Mouse (Mus musculus) limb, embryonic 12.5 days (tissue): ENCODE data around the gene Zzef1. TPM values are rescaled to one million over a fixed set of nuclear protein-coding genes. Genes with fewer than 3 reads are reported as not detected.
"Not testable (repeated sequence)": the region's sequence is repeated elsewhere in the genome, so short reads cannot be mapped to it uniquely, and the experiment has no call there.

Experiments used
- ATAC-seq: fragments of 200-750 bp; cut with Nextera tagmentation; 2 replicates; pipeline ENCODE4 v1.8.0; 2017; ENCODE audit warnings: low read depth, moderate TSS enrichment; ENCODE audit not compliant: insufficient number of reproducible peaks, insufficient read depth, low FRiP score, low TSS enrichment
- H3K27ac ChIP-seq: fragments of 300-500 bp; sonication (generic); 2 replicates; pipeline ENCODE4 v1.5.1; 2016; ENCODE audit warnings: mild to moderate bottlenecking, moderate library complexity
- H3K27me3 ChIP-seq: fragments of 300-500 bp; sonication (generic); 2 replicates; pipeline ENCODE4 v1.6.1; 2016; ENCODE audit warnings: mild to moderate bottlenecking, moderate library complexity
- H3K36me3 ChIP-seq: fragments of 300-500 bp; sonication (generic); 2 replicates; pipeline ENCODE4 v1.6.1; 2016; ENCODE audit warnings: mild to moderate bottlenecking, moderate library complexity
- H3K4me1 ChIP-seq: fragments of 300-500 bp; sonication (generic); replicated peaks from 2 replicates; pipeline ENCODE4 v1.6.1; 2016
- H3K4me2 ChIP-seq: fragments of 300-500 bp; sonication (generic); 2 replicates; pipeline ENCODE4 v1.6.1; 2016; ENCODE audit warnings: mild to moderate bottlenecking, moderate library complexity
- H3K4me3 ChIP-seq: fragments of 300-500 bp; sonication (generic); replicated peaks from 2 replicates; pipeline ENCODE4 v1.5.1; 2016; ENCODE audit warnings: mild to moderate bottlenecking
- H3K9ac ChIP-seq: fragments of 300-500 bp; sonication (generic); replicated peaks from 2 replicates; pipeline ENCODE4 v1.6.1; 2016; ENCODE audit warnings: mild to moderate bottlenecking, moderate library complexity
- H3K9me3 ChIP-seq: fragments of 300-500 bp; sonication (generic); 2 replicates; pipeline ENCODE4 v1.6.1; 2016; ENCODE audit warnings: mild to moderate bottlenecking, moderate library complexity
- WGBS: fragments of 180-500 bp; shearing (Covaris S2); methylation state at CpG from one replicate; pipeline ENCODE4 v1.1.7; 2016; 5-methylcytosine and 5-hydroxymethylcytosine counted together
- polyA plus RNA-seq: library from polyadenylated mRNA; unstranded; fragments of >200 nt; fragmentation: Nextera tagmentation; extraction: Ambion mirVana; gene quantifications from 2 replicates; pipeline ENCODE4 v1.2.1, GENCODE M21; 2016

Zzef1 gene
- 7.9 and 8.6 TPM in 2 replicates for polyA plus RNA-seq

DNA sequence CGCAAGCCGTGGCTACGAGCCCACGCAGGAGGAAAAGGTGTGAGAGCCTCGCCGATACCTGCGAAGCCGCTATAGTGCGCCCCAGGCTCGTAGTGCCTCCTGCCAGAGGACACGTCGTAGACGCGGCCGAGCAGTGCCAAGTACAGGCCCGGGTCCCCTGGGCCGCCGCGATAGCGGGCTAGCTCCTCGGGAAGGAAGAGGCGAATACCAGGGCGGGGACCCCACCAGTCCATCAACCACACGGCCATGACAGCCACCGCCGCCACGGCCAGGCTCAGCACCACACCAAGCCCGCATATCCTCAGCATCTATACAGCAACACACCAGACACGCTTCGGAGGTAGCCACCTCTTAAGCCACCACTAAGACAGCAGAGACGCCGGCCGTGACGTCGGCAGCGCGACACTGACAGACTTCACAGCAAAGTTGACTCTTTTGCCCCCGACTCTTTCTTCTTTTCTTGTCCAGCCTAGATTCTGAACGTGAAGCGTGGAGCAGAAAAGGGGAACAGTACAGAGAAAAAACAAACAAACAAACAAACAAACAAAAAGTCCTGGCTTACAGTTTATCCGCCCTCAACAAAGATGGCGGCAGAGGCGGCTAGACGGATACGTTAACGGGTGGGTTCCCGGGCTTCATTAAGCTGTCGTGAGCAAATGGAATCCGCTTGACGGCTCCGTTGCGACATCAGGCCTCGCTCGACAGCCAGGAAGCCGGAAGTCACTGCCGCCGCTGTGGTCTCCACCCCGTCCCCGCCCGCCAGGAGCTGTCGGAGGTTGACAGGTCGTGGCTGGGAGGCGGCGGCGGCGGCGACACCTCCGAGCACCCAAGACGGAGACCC, at the start of gene Zzef1, which contains the start of gene Cyb5d2:
Zzef1 (plus strand) TSS at position 772 of the 841 bp plus-strand sequence.
Cyb5d2 (minus strand) TSS at position 688 of the 841 bp plus-strand sequence.
- Histone ChIP-seq H3K4me2 (peak within 1 kb of the TSS; percentile 87), H3K27ac (peak within 1 kb of the TSS; percentile 87), H3K9ac (peak within 1 kb of the TSS; percentile 80), H3K27me3 (no peaks in the 10 kb centered on the region), H3K4me3 (peak within 1 kb of the TSS; percentile 88), H3K9me3 (no peaks in the 10 kb centered on the region), H3K4me1 (peaks cover 5% of the 10 kb centered on the region), H3K36me3 (no peaks in the 10 kb centered on the region)
- peak; percentile 91 for ATAC-seq
- WGBS: under 1% methylated on average over 69 of the region's 69 CpGs

DNA sequence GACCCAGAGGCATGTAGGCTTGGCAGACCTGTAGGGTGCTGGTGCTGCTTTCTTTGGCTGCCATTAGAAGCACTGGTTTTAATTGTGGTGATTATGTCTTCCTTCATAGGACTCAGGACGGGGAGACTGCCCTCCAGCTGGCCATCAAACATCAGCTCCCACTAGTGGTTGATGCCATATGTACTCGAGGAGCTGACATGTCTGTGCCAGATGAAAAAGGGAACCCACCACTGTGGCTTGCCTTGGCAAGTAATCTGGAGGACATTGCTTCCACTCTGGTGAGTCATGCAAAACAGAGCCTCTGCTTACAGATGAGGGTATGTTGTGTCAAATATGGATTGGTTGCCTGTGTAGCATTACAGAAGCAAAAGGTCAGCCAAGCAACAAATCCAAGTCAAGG, 44.1 kb upstream of the Zzef1 start:
- Histone ChIP-seq H3K27ac (no peak overlapping the region), H3K9me3 (no peaks in the 10 kb centered on the region), H3K4me2 (no peak overlapping the region), H3K36me3 (peaks cover 99% of the 10 kb centered on the region), H3K9ac (no peak overlapping the region), H3K27me3 (no peaks in the 10 kb centered on the region), H3K4me1 (no peaks in the 10 kb centered on the region), H3K4me3 (no peak overlapping the region)
- ATAC-seq: no peak
- WGBS: 47% methylated on average over 2 of the region's 2 CpGs

DNA sequence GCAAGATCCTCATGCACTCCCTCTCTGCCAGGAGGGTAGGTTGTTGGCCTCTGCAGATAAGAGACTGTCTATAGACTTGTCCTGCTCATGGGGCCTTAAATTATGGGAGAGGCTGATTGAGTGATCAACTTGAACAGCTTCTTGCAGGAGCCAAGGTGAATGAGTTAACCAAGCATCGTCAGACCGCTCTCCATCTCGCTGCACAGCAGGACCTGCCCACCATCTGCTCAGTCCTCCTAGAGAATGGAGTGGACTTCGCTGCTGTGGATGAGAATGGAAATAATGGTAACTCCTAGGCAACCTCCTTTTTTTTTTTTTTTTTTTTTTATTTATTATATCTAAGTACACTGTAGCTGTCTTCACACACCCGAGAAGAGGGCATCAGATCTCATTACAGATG, 37.7 kb upstream of the Zzef1 start:
- no peak for ATAC-seq
- 94% methylated on average over 5 of the region's 5 CpGs for WGBS
- Histone ChIP-seq H3K27me3 (no peaks in the 10 kb centered on the region), H3K4me1 (no peaks in the 10 kb centered on the region), H3K4me3 (no peak overlapping the region), H3K36me3 (peaks cover 99% of the 10 kb centered on the region), H3K4me2 (no peak overlapping the region), H3K9me3 (no peaks in the 10 kb centered on the region), H3K9ac (no peak overlapping the region), H3K27ac (no peak overlapping the region)

DNA sequence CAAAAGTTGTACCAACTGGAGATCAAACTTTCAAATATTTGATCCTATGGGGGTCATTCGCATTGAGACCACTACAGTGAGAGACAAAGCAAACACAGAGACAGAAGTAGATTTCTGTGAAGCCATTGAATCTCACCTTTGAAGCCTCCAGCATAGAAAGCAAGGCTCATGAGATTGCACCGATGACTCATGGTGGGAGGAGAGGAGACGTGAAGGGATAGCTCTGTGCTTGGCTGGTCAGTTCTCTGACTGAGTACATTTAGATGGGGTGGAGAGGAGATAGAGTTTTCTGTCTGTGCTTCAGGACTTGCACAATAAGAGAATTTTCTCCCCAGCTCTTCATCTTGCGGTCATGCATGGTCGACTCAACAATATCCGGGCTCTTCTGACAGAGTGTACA, 36.4 kb upstream of the Zzef1 start:
- Histone ChIP-seq H3K4me3 (no peak overlapping the region), H3K27me3 (no peaks in the 10 kb centered on the region), H3K9me3 (no peaks in the 10 kb centered on the region), H3K4me2 (no peak overlapping the region), H3K36me3 (peaks cover 99% of the 10 kb centered on the region), H3K4me1 (no peaks in the 10 kb centered on the region), H3K27ac (no peak overlapping the region), H3K9ac (no peak overlapping the region)
- WGBS: 94% methylated on average over 6 of the region's 6 CpGs
- ATAC-seq: no peak

DNA sequence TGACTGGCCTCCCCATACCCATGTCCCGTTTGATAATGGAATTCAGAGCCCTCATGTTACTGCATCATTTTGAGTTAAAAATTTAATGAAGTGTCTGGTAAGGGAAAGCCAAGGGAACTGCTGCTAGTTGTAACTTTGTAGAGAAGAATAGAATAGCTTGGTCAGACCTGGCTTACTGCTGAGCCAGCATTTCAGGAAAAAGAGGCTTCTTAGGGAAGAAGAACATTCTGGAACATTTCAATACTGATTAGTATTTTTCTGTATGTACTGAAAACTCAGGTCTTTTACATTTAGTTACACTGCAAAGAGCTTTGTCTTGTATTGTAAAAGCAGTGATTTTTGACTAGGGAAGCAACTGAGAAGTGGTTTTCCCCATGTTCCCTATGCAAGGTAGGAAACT, 35.2 kb upstream of the Zzef1 start:
- Histone ChIP-seq H3K36me3 (peaks cover 89% of the 10 kb centered on the region), H3K4me3 (no peak overlapping the region), H3K4me1 (no peaks in the 10 kb centered on the region), H3K27ac (no peak overlapping the region), H3K9me3 (no peaks in the 10 kb centered on the region), H3K4me2 (no peak overlapping the region), H3K27me3 (no peaks in the 10 kb centered on the region), H3K9ac (no peak overlapping the region)
- no peak for ATAC-seq
- 88% methylated on average over 1 of the region's 1 CpGs for WGBS

DNA sequence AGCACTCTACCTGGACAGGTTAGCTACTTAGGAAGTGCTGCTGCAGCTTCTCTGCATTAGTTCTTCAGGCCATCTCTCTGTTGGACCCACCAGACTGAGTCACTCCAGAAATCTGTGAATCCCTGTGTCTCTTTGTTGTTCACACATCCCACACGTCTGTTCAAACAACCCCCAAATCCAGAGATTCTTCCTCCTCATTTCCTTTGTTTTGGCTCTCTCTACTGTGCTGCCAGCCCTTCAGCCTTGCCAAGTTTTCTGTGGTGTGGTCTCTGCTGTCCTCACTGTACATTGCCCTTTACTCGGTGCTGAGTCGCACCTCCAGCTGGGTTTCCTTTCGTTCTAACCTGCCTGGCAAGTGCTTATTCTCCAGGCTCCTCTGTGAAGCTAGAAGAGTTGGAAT, 31.8 kb upstream of the Zzef1 start:
- Histone ChIP-seq H3K9ac (no peak overlapping the region), H3K36me3 (peaks cover 77% of the 10 kb centered on the region), H3K27me3 (no peaks in the 10 kb centered on the region), H3K9me3 (no peaks in the 10 kb centered on the region), H3K4me1 (no peaks in the 10 kb centered on the region), H3K4me3 (no peak overlapping the region), H3K4me2 (no peak overlapping the region), H3K27ac (no peak overlapping the region)
- no peak for ATAC-seq
- 89% methylated on average over 4 of the region's 4 CpGs for WGBS

DNA sequence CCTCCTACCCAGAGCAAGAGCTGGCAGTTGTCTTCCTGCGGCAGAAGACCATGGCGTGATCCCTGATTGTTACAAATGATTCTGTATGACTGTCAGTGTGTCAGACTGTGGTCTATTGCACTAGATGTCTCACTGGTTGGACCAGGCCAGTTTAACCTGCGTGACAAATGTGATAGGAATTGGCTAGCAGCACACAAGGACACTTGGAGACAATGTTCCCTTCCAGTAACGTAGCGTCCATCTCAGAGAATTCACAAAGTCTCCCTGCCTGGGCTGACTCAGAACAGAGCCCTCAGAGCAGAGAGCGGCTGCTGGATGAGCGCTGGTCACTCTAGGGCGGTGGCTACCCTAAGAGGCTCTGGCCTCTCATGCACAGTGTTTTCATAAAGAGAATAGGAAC, 28.3 kb upstream of the Zzef1 start:
- Histone ChIP-seq H3K36me3 (peaks cover 54% of the 10 kb centered on the region), H3K9ac (no peak overlapping the region), H3K9me3 (no peaks in the 10 kb centered on the region), H3K27me3 (no peaks in the 10 kb centered on the region), H3K4me2 (no peak overlapping the region), H3K4me3 (no peak overlapping the region), H3K4me1 (no peaks in the 10 kb centered on the region), H3K27ac (no peak overlapping the region)
- no peak for ATAC-seq
- WGBS: 94% methylated on average over 8 of the region's 8 CpGs

DNA sequence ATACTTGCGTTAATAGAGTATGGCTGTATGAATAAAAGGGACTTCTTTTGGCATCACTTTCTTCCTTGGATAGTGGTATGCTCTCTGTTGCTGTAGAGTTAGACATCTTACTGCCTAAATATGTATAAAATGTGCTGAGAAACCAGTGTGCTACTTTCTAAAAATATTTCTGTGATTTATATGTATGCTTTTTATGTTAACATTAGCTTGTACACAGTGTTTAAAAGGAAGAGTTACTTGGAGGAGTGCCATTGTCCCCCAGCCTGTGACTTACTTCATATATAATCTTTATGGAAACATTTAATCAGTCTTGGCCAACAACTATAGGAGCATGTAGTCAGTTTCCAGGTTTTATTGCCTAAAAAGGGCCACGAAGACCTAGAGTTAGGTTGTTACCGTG, 27.0 kb upstream of the Zzef1 start:
- Histone ChIP-seq H3K4me2 (no peak overlapping the region), H3K9ac (no peak overlapping the region), H3K27me3 (no peaks in the 10 kb centered on the region), H3K9me3 (no peaks in the 10 kb centered on the region), H3K27ac (no peak overlapping the region), H3K36me3 (peaks cover 41% of the 10 kb centered on the region), H3K4me3 (no peak overlapping the region), H3K4me1 (no peaks in the 10 kb centered on the region)
- no peak for ATAC-seq
- 89% methylated on average over 3 of the region's 3 CpGs for WGBS

DNA sequence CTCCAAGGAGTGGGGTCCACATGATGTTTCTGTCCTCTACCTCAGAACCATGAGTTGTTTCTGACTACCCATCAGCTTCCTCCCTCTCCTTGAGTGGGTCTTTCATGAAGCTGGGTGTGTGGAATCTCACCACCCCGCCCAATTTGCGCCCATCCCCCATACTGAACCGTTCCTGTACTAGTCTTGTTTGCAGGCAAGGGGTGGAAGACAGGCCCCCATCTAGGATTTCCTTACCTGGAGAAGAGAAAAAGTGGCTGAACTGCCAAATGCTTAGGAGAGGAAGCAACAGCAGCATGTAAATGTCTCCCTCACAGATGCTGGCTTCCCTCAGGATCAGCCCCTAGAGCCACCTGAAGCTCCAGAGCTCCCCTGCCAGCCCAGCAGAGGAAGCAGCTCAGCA, 25.7 kb upstream of the Zzef1 start:
- no peak overlapping the region for H3K27ac ChIP-seq
- no peak overlapping the region for H3K4me3 ChIP-seq
- 89% methylated on average over 3 of the region's 3 CpGs for WGBS
- H3K36me3 ChIP-seq: peaks cover 34% of the 10 kb centered on the region
- ATAC-seq: no peak
- H3K4me2 ChIP-seq: no peak overlapping the region
- H3K9ac ChIP-seq: no peak overlapping the region
- no peaks in the 10 kb centered on the region for H3K27me3 ChIP-seq
- H3K4me1 ChIP-seq: no peaks in the 10 kb centered on the region
- H3K9me3 ChIP-seq: no peaks in the 10 kb centered on the region

DNA sequence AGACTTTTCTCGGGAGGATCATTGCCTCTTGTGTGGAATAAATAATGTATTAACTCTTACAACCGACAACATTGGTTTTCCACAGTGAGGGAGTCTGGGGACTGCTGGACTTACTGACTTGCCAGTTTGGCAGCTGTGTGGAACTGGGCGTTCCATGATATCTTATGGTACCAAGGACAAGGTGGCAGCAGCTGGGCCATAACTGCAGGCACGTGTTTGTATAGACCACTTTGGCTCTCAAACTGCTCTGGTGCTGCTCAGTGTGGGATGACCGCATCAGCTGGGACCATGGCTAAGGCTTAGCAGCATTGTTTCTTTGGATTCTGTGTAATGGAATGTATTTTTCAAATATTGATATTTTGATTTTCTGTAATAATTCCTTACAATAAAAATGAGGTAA, 25.2 kb upstream of the Zzef1 start:
- no peak overlapping the region for H3K9ac ChIP-seq
- no peak for ATAC-seq
- 85% methylated on average over 5 of the region's 5 CpGs for WGBS
- H3K27me3 ChIP-seq: no peaks in the 10 kb centered on the region
- no peaks in the 10 kb centered on the region for H3K9me3 ChIP-seq
- no peaks in the 10 kb centered on the region for H3K4me1 ChIP-seq
- H3K36me3 ChIP-seq: peaks cover 34% of the 10 kb centered on the region
- no peak overlapping the region for H3K4me3 ChIP-seq
- H3K4me2 ChIP-seq: no peak overlapping the region
- H3K27ac ChIP-seq: no peak overlapping the region

DNA sequence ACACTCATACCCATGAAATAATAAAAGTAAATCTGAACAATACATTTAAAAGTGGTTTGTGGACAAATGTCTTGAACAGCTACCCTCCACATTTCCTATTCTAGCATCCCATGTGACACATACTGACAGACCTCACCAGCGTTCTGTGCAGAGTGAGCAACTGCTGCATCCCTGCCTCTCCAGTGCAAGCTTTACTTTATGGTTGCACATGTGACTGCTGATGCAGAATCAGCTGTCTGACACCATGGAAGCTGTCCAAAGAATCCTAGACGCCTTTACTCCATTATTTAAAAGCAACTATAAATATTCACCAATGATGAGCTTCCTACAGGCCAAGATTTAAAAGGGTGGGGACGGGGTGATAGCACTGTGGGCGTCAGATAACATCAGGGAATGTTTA, 24.6 kb upstream of the Zzef1 start:
- no peak for ATAC-seq
- Histone ChIP-seq H3K36me3 (peaks cover 34% of the 10 kb centered on the region), H3K9ac (no peak overlapping the region), H3K4me1 (no peaks in the 10 kb centered on the region), H3K4me2 (no peak overlapping the region), H3K27me3 (no peaks in the 10 kb centered on the region), H3K9me3 (no peaks in the 10 kb centered on the region), H3K27ac (no peak overlapping the region), H3K4me3 (no peak overlapping the region)
- WGBS: 79% methylated on average over 4 of the region's 4 CpGs

DNA sequence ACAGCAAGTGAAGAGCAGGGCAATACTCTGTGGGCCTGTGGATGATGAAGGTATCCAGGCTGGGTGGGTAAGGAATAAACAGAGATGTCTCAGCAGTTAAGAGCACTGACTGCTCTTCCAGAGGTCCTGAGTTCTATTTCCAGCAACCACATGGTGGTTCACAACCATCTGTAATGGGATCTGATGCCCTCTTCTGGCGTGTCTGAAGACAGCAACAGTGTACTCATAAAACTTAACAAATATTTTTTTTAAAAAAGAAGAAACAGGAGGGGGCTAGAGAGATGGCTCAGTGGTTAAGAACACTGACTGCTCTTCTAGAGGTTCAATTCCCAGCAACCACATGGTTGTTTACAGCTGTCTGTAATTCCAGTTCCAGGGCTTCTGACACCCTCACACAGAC, 23.4 kb upstream of the Zzef1 start:
- 28% methylated on average over 1 of the region's 1 CpGs for WGBS

More for the DNA sequence above, 23.4 kb upstream of the Zzef1 start:
- H3K27me3 ChIP-seq, H3K4me1 ChIP-seq, H3K9me3 ChIP-seq, H3K9ac ChIP-seq, H3K4me3 ChIP-seq, H3K4me2 ChIP-seq, ATAC-seq, H3K27ac ChIP-seq: not testable (repeated sequence)
- H3K36me3 ChIP-seq: peaks cover 27% of the 10 kb centered on the region
